Mouse (Mus musculus) cerebellum, adult (tissue): ENCODE results near the gene Usp30.

Experiments used
- ATAC-seq: cut with Nextera tagmentation; 2 replicates; pipeline ENCODE4 v1.9.2; 2017; ENCODE audit warnings: mild to moderate bottlenecking, moderate library complexity, mixed read lengths; ENCODE audit not compliant: insufficient number of reproducible peaks, low FRiP score, low TSS enrichment

Usp30 gene

GRCm38 (mm10) chr5:114152359-114153092 lies 87.3 kb downstream of the Usp30 start:
- no peak for ATAC-seq

- ATAC-seq = no peak
Observed at GRCm38 (mm10) chr5:114153490-114153889, 88.2 kb downstream of the Usp30 start.

- ATAC-seq = no peak
Observed at GRCm38 (mm10) chr5:114154765-114155164, 89.5 kb downstream of the Usp30 start.

GRCm38 (mm10) chr5:114155168-114155933 lies 90.1 kb downstream of the Usp30 start:
- no peak for ATAC-seq

GRCm38 (mm10) chr5:114157236-114157635 lies 92.0 kb downstream of the Usp30 start:
- no peak for ATAC-seq

GRCm38 (mm10) chr5:114161424-114161823 lies 96.2 kb downstream of the Usp30 start:
- ATAC-seq = no peak

- no peak for ATAC-seq
Observed at GRCm38 (mm10) chr5:114162106-114162815, 97.0 kb downstream of the Usp30 start.

- no peak for ATAC-seq
Observed at GRCm38 (mm10) chr5:114163117-114163696, 97.9 kb downstream of the Usp30 start.

- ATAC-seq = no peak
Observed at GRCm38 (mm10) chr5:114170345-114170744, 105.1 kb downstream of the Usp30 start.

GRCm38 (mm10) chr5:114172936-114173335 lies 107.7 kb downstream of the Usp30 start:
- ATAC-seq = no peak

- no peak for ATAC-seq
Observed at GRCm38 (mm10) chr5:114173458-114173857, 108.2 kb downstream of the Usp30 start.

- ATAC-seq = no peak
Observed at GRCm38 (mm10) chr5:114173877-114174581, 108.8 kb downstream of the Usp30 start.
